Mouse (Mus musculus): ENCODE data around the gene Kcng4.

- no peak for TF ChIP-seq POLR2A (IDR thresholded peaks at IDR 0.05; ENCODE audit: insufficient read length, low read depth)
- no peak for TF ChIP-seq CEBPB (IDR thresholded peaks at IDR 0.05; ENCODE audit: insufficient read depth, poor library complexity, severe bottlenecking)
- TF ChIP-seq TCF12 (IDR thresholded peaks at IDR 0.05; ENCODE audit: insufficient read depth, poor library complexity, severe bottlenecking) = no peak
- no peak for TF ChIP-seq SRF (IDR thresholded peaks at IDR 0.05; ENCODE audit: control insufficient read depth, insufficient read length, low read depth)
Observed at GRCm38 (mm10) chr8:119646846-119647245, 11.4 kb upstream of the Kcng4 start.

Measured in myocyte (in vitro differentiated cells).